Mouse (Mus musculus): ENCODE measurements around the gene Abcd3.
"Not testable (repeated sequence)": the region's sequence is repeated elsewhere in the genome, so short reads cannot be mapped to it uniquely, and the experiment has no call there.

Abcd3 gene

GRCm38 (mm10) chr3:121818736-121819396 is 3.8 kb upstream of the Abcd3 start:
- DNase-seq (ENCODE audit: low spot score): no peak

- no peak for DNase-seq (ENCODE audit: low spot score)
Measured at GRCm38 (mm10) chr3:121815549-121816235, 590 bp upstream of the Abcd3 start.

- DNase-seq (ENCODE audit: low spot score): no peak
Measured at GRCm38 (mm10) chr3:121814413-121814864, 663 bp downstream of the Abcd3 start.

GRCm38 (mm10) chr3:121813834-121814233 is 1.3 kb downstream of the Abcd3 start:
- DNase-seq (ENCODE audit: low spot score): no peak

GRCm38 (mm10) chr3:121808246-121808645 is 6.9 kb downstream of the Abcd3 start:
- no peak for DNase-seq (ENCODE audit: low spot score)

- DNase-seq (ENCODE audit: low spot score): no peak
Measured at GRCm38 (mm10) chr3:121794214-121794613, 20.9 kb downstream of the Abcd3 start.

- no peak for DNase-seq (ENCODE audit: low spot score)
Measured at GRCm38 (mm10) chr3:121792246-121792645, 22.9 kb downstream of the Abcd3 start.

GRCm38 (mm10) chr3:121790442-121790841 is 24.7 kb downstream of the Abcd3 start:
- no peak for DNase-seq (ENCODE audit: low spot score)

GRCm38 (mm10) chr3:121789790-121790189 is 25.3 kb downstream of the Abcd3 start:
- DNase-seq (ENCODE audit: low spot score): no peak

GRCm38 (mm10) chr3:121783020-121783419 is 32.1 kb downstream of the Abcd3 start:
- no peak for DNase-seq (ENCODE audit: low spot score)

GRCm38 (mm10) chr3:121777943-121778342 is 37.2 kb downstream of the Abcd3 start:
- DNase-seq (ENCODE audit: low spot score): no peak

- not testable (repeated sequence) for DNase-seq (ENCODE audit: low spot score)
Measured at GRCm38 (mm10) chr3:121773336-121773735, 41.8 kb downstream of the Abcd3 start.

GRCm38 (mm10) chr3:121768770-121769169 is 46.3 kb downstream of the Abcd3 start:
- DNase-seq (ENCODE audit: low spot score): no peak

- no peak for DNase-seq (ENCODE audit: low spot score)
Measured at GRCm38 (mm10) chr3:121766818-121767217, 48.3 kb downstream of the Abcd3 start.

GRCm38 (mm10) chr3:121766048-121766447 is 49.1 kb downstream of the Abcd3 start:
- DNase-seq (ENCODE audit: low spot score): no peak

- DNase-seq (ENCODE audit: low spot score): no peak
Measured at GRCm38 (mm10) chr3:121762056-121762852, 52.8 kb downstream of the Abcd3 start.

GRCm38 (mm10) chr3:121758373-121758772 is 56.7 kb downstream of the Abcd3 start:
- no peak for DNase-seq (ENCODE audit: low spot score)

GRCm38 (mm10) chr3:121755152-121755551 is 60.0 kb downstream of the Abcd3 start:
- no peak for DNase-seq (ENCODE audit: low spot score)

GRCm38 (mm10) chr3:121754319-121755090 is 60.6 kb downstream of the Abcd3 start:
- DNase-seq (ENCODE audit: low spot score): not testable (repeated sequence)

GRCm38 (mm10) chr3:121741186-121741848 is 73.8 kb downstream of the Abcd3 start:
- DNase-seq (ENCODE audit: low spot score): not testable (repeated sequence)

- no peak for DNase-seq (ENCODE audit: low spot score)
Measured at GRCm38 (mm10) chr3:121739489-121740213, 75.5 kb downstream of the Abcd3 start.

Data from urinary bladder, postnatal 10 days (tissue).